Comparison of ENCODE assay signal across 7 mouse cellular contexts in the genomic region with DNA sequence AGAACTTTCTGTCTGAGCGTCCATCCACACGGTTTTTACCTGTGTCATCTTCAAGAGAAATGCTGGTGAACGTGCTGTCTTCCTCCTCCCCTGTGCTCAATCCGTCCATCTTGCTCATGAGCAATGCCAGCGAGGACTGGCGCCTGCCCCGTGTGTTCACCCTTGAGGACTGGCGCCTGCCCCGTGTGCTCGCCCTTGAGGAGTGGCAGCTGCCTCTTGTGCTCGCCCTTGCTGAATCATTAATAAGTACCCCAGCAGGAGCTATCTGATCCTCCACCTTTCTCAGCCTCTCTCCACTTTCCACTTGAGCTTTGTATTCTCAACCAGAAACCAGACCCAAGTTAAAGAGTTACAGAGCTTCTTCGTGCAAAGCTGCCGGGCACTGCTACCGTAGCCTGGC. TPM values are rescaled to one million over a fixed set of nuclear protein-coding genes. Genes with fewer than 3 reads are reported as not detected.
A peak's percentile ranks its signal among the peaks of the same experiment; 100 is the strongest.
DNase-seq lines count a peak whose midpoint lies in the region; ATAC-seq lines count a peak whose summit lies in the region.

Scoc (minus strand) TSS at position 170 of the 400 bp plus-strand sequence.

- no peaks in the 10 kb centered on the region for H3K4me1 ChIP-seq in embryonic facial prominence, embryonic 14.5 days (ENCODE audit: control insufficient read depth, insufficient read depth, low read length)
- no peaks in the 10 kb centered on the region for H3K4me1 ChIP-seq in heart, embryonic 16.5 days (ENCODE audit: control insufficient read depth, insufficient read depth, low read length)

- ATAC-seq in embryonic facial prominence, embryonic 14.5 days (ENCODE audit: low read depth), result no peak
- no peak for ATAC-seq in heart, embryonic 16.5 days (replicated peaks; ENCODE audit: extremely low read depth, insufficient read depth, low FRiP score)

- peaks cover 8% of the 10 kb centered on the region; the same call in 1 of the 2 replicates for H3K9me3 ChIP-seq in embryonic facial prominence, embryonic 14.5 days (ENCODE audit: control insufficient read depth, low read length)
- H3K9me3 ChIP-seq in heart, embryonic 16.5 days (replicated peaks; ENCODE audit: control insufficient read depth, low read length), result no peaks in the 10 kb centered on the region; the same call in 1 of the 2 replicates

- no peak within 1 kb of the TSS for H3K4me3 ChIP-seq in embryonic facial prominence, embryonic 14.5 days (ENCODE audit: low read depth, low read length)
- H3K4me3 ChIP-seq in heart, embryonic 16.5 days (ENCODE audit: low read length), result no peak within 1 kb of the TSS

- no peak within 1 kb of the TSS for H3K27ac ChIP-seq in embryonic facial prominence, embryonic 14.5 days (replicated peaks; ENCODE audit: low read depth, low read length)
- no peak within 1 kb of the TSS for H3K27ac ChIP-seq in heart, embryonic 16.5 days (ENCODE audit: low read length)

- DNase-seq in adrenal gland, postnatal 14 days, result peak; percentile 14
- DNase-seq in embryonic facial prominence, embryonic 14.5 days (ENCODE audit: low spot score), result no peak
- DNase-seq in kidney, postnatal 10 days, result peak; percentile 64
- DNase-seq in lung, postnatal 10 days, result peak; percentile 13
- no peak for DNase-seq in ovary, postnatal 10 days (ENCODE audit: low spot score)
- no peak for DNase-seq in right cerebral cortex, postnatal 25 days

- H3K4me2 ChIP-seq in embryonic facial prominence, embryonic 14.5 days (ENCODE audit: low read depth, low read length), result no peak within 1 kb of the TSS
- no peak within 1 kb of the TSS for H3K4me2 ChIP-seq in heart, embryonic 16.5 days (ENCODE audit: low read depth, low read length)

- 82% methylated on average over 14 of the region's 14 CpGs for WGBS in embryonic facial prominence, embryonic 14.5 days
- 70% methylated on average over 14 of the region's 14 CpGs for WGBS in heart, embryonic 16.5 days

- H3K9ac ChIP-seq in embryonic facial prominence, embryonic 14.5 days (ENCODE audit: low read depth, low read length), result no peak within 1 kb of the TSS
- no peak within 1 kb of the TSS for H3K9ac ChIP-seq in heart, embryonic 16.5 days (ENCODE audit: low read length)

- H3K27me3 ChIP-seq in embryonic facial prominence, embryonic 14.5 days (replicated peaks; ENCODE audit: control insufficient read depth, insufficient read depth, low read length), result no peaks in the 10 kb centered on the region
- H3K27me3 ChIP-seq in heart, embryonic 16.5 days (ENCODE audit: control insufficient read depth, insufficient read depth, low read length), result no peaks in the 10 kb centered on the region

- H3K36me3 ChIP-seq in embryonic facial prominence, embryonic 14.5 days (ENCODE audit: control insufficient read depth, insufficient read depth, low read length), result no peaks in the 10 kb centered on the region
- no peaks in the 10 kb centered on the region for H3K36me3 ChIP-seq in heart, embryonic 16.5 days (ENCODE audit: control insufficient read depth, insufficient read depth)

RNA-seq across cellular contexts. Expression of gene Scoc, which starts in this region (rescaled TPM):
- 59.0 and 69.6 TPM in 2 replicates for total RNA-seq in adrenal gland, postnatal 14 days (2021)
- polyA plus RNA-seq in embryonic facial prominence, embryonic 14.5 days (2014; fragmentation: Nextera tagmentation; extraction: Ambion mirVana), result 119 and 129 TPM in 2 replicates
- polyA plus RNA-seq in heart, embryonic 16.5 days (2015; fragmentation: Nextera tagmentation; extraction: Ambion mirVana), result 66.8 and 67.6 TPM in 2 replicates

Comparison
In these comparisons a context has a peak if more than half of its experiments do, and no peak if none do; other contexts are left out.
1. DNase-seq: peak in adrenal gland, postnatal 14 days (single experiment), kidney, postnatal 10 days (single experiment) and lung, postnatal 10 days (single experiment); none in embryonic facial prominence, embryonic 14.5 days (single experiment), ovary, postnatal 10 days (single experiment) and right cerebral cortex, postnatal 25 days (single experiment).